Mouse (Mus musculus): ENCODE data around the gene Inafm1. TPM values are rescaled to one million over a fixed set of nuclear protein-coding genes. Genes with fewer than 3 reads are reported as not detected.

Inafm1 gene
- polyA plus RNA-seq, 1 experiment from 2014 or later = 4.4 TPM

GRCm38 (mm10) chr7:16229869-16230268 is 43.5 kb downstream of the Inafm1 start:
- 0 out of 2 replicates have a peak, but pooled peaks cover 5% of the 10 kb centered on the region for H3K27me3 ChIP-seq
- 0 out of 2 replicates have a peak overlapping the region, but pooled peaks have one; percentile 35 for H3K27ac ChIP-seq (replicated peaks)
- no peak overlapping the region for H3K4me2 ChIP-seq
- no peak overlapping the region for H3K9ac ChIP-seq
- H3K4me1 ChIP-seq (replicated peaks) = peaks cover 3% of the 10 kb centered on the region; the same call in 1 of the 2 replicates
- H3K9me3 ChIP-seq (replicated peaks) = 0 out of 2 replicates have a peak, but pooled peaks cover 4% of the 10 kb centered on the region
- 33% methylated on average over 5 of the region's 5 CpGs for WGBS (ENCODE audit: insufficient replicate concordance)
- no peak for ATAC-seq (ENCODE audit: insufficient read depth)
- H3K36me3 ChIP-seq (replicated peaks) = no peaks in the 10 kb centered on the region
- no peak overlapping the region for H3K4me3 ChIP-seq (replicated peaks)

Other genes with a start within 250 kb of the Inafm1 start
- gene Bicra, start 225.7 kb downstream of the Inafm1 start, polyA plus RNA-seq (2015; fragmentation: Nextera tagmentation; extraction: Ambion mirVana) = 1.6 and 1.9 TPM in 2 replicates
- gene Zfp541, start 211.8 kb downstream of the Inafm1 start, polyA plus RNA-seq (2015; fragmentation: Nextera tagmentation; extraction: Ambion mirVana) = not detected in 2 replicates
- gene Napa, start 175.2 kb downstream of the Inafm1 start, polyA plus RNA-seq (2015; fragmentation: Nextera tagmentation; extraction: Ambion mirVana) = 159 and 169 TPM in 2 replicates
- 8.6 and 9.6 TPM in 2 replicates for gene Kptn, start 153.7 kb downstream of the Inafm1 start, polyA plus RNA-seq (2015; fragmentation: Nextera tagmentation; extraction: Ambion mirVana)
- not detected in 2 replicates for gene Slc8a2, start 143.8 kb downstream of the Inafm1 start, polyA plus RNA-seq (2015; fragmentation: Nextera tagmentation; extraction: Ambion mirVana)
- gene Meis3, start 98.5 kb downstream of the Inafm1 start, polyA plus RNA-seq (2015; fragmentation: Nextera tagmentation; extraction: Ambion mirVana) = 1.3 and 1.7 TPM in 2 replicates
- gene Dhx34, start 51.6 kb downstream of the Inafm1 start, polyA plus RNA-seq (2015; fragmentation: Nextera tagmentation; extraction: Ambion mirVana) = 5.6 and 6.1 TPM in 2 replicates
- gene C5ar2, start 29.5 kb downstream of the Inafm1 start, polyA plus RNA-seq (2015; fragmentation: Nextera tagmentation; extraction: Ambion mirVana) = 0.89 and 1.0 TPM in 2 replicates
- gene C5ar1, start 14.1 kb downstream of the Inafm1 start, polyA plus RNA-seq (2015; fragmentation: Nextera tagmentation; extraction: Ambion mirVana) = 3.5 and 3.6 TPM in 2 replicates
- 10.3 and 12.3 TPM in 2 replicates for gene Ccdc9, start 13.2 kb upstream of the Inafm1 start, polyA plus RNA-seq (2015; fragmentation: Nextera tagmentation; extraction: Ambion mirVana)
- gene Bbc3, start 34.8 kb upstream of the Inafm1 start, polyA plus RNA-seq (2015; fragmentation: Nextera tagmentation; extraction: Ambion mirVana) = 4.1 and 5.9 TPM in 2 replicates
- gene Sae1, start 114.2 kb upstream of the Inafm1 start, polyA plus RNA-seq (2015; fragmentation: Nextera tagmentation; extraction: Ambion mirVana) = 97.7 and 98.0 TPM in 2 replicates
- gene Zc3h4, start 127.3 kb upstream of the Inafm1 start, polyA plus RNA-seq (2015; fragmentation: Nextera tagmentation; extraction: Ambion mirVana) = 8.0 and 10.8 TPM in 2 replicates
- gene Tmem160, start 179.2 kb upstream of the Inafm1 start, polyA plus RNA-seq (2015; fragmentation: Nextera tagmentation; extraction: Ambion mirVana) = 28.8 and 30.4 TPM in 2 replicates
- 0.12 and 0.17 TPM in 2 replicates for gene Npas1, start 204.1 kb upstream of the Inafm1 start, polyA plus RNA-seq (2015; fragmentation: Nextera tagmentation; extraction: Ambion mirVana)

Measured in liver, embryonic 15.5 days (tissue).